Mouse (Mus musculus) kidney, adult 18-20 months (tissue): ENCODE data around the gene Ggta1.

Experiments used
- DNase-seq: peaks from one replicate; pipeline ENCODE4 v3.0.0; 2021

Gene Ggta1

DNA sequence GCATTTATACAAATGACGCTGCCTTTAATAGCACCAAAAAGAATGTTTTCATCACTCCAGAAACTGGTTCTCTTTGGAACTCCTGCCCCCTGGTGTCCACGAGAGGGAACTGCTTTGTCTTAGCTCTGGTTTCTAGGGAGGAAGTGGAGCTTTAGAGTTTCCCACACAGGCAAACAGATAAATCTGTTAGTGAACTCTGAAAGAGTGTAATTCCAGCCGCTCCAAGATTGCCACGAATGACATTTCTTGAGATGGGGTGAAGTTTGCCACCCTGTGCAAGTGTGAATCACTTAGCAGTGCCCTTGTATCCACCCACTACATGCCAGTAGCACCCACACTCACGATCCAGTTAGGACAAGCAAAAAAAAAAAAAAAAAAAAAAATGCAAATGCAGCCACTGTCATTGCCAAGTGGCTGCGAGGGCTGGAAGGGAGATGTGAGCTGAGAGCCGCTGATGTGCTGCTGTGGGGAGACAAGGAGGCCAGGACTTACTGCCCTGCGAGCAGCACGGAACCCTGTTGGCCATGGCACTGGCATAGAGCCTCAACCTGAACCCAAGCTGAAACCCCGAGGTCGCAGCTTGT lies 65.3 kb downstream of the Ggta1 start:
- peak; percentile 71 for DNase-seq

DNA sequence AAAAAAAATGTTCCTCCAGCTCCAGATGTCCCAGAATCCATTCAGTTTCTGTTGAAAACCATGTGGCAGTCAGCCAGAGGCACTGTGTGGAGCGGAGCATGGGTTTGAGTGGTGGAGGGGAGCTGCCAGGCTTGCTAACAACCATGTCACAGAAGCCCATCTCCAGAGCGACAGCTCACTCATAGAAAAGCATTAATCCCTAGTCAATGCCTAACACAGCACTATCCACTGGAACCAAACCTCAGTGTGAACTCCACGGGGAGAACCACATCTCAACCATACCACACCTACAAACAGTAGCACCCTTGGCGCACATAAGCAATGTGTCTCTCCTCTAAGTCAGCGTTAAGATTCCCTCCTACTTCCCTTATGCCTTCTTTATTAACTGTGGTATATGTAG lies 65.9 kb downstream of the Ggta1 start, which contains the start of gene 4930402F06Rik:
Gene 4930402F06Rik, minus strand, starts transcription at position 80 of the 400 bp plus-strand sequence.
- DNase-seq: no peak

DNA sequence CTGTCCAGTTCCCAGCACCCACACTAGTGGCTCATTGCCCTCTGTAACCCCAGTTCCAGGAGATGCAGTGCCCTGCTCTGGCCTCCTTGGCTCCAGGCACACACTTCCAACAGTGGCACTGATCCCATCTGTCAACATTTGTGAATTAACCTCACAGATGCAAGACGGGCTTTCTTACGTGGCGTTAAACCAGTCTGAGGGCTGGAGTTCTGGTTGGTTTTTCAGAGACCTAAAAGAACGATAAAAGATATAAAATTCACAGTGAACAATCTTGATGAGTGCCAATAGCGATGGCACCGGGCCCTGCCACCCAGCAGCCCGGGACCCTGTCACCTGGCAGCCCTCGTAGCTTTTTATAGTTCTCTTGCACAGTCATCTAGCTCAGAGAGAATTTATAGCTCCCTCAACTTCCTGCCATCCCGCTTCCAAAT lies 77.6 kb downstream of the Ggta1 start:
- no peak for DNase-seq

DNA sequence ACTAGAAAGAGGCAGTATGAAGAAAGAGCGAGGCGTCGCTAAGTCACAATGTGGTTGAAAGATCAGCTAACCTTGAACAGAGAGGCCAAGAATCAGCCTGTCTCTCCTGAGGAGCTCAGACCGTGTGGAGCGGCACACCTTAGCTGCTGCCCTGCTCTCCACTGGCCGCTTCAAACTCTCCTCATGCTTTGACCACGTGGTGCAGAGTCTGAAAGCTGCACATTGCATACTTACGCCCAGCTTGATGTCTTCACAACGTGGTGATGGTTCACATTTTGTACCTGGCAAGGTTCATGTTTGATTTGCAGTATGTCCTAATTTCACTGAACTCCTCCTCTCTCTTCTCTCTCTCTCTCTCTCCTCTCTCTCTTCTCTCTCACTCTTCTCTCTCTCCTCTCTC lies 83.7 kb downstream of the Ggta1 start:
- no peak for DNase-seq

DNA sequence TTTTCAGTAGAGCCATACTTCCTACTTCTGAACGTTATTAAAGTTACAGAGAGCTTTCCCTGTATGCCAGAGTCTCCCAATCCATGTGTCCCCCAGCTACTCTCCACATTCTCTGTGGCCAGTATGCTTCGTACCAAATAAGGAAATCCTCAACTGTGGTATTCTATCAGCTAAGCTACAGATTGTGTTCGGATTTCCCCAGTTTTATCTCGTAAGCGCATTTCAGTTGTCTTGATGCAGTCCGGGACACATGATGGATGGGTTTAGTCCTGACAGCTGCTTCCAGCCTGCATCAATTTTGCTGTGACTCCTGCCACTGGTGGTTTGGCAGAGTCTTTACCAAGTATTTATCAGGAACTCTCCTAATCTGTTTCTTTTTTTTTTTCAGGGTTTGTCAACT lies 85.4 kb downstream of the Ggta1 start:
- DNase-seq: no peak

DNA sequence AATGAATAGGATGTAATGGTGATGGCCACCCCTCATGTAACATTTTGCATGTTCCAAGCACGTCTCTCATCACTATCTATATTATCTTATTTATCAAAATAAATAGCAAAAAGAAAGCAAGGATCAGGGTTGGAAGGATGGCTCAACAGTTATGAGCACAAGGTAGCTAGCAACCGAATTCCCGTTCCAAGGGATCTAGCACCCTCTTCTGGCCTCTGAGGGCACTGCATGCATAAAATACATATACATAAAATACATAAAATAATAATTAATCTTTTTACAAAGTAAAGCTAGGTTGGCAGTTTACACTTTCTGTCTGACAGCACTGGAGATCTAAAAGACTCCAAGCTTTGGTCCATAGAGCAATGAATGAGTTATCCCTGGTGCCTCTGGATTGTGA lies 90.0 kb downstream of the Ggta1 start:
- DNase-seq: peak; percentile 19

DNA sequence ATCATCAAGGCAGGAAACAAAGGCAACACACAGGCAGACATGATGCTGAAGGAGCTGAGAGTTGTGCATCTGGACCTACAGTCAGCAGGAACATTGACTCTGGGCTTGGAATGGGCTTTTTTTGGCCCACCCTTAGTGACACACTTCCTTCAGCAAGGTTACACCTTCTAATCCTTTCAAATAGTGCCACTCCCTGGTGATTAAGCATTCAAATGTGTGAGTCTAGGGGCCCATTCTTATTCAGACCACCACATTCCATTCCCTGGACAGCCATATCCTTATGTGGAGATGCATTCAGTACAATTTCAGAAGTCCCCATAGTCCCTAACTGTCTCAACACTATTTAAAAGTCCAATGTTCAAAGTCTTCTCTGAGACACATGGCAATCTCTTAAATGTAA lies 92.3 kb downstream of the Ggta1 start:
- no peak for DNase-seq

DNA sequence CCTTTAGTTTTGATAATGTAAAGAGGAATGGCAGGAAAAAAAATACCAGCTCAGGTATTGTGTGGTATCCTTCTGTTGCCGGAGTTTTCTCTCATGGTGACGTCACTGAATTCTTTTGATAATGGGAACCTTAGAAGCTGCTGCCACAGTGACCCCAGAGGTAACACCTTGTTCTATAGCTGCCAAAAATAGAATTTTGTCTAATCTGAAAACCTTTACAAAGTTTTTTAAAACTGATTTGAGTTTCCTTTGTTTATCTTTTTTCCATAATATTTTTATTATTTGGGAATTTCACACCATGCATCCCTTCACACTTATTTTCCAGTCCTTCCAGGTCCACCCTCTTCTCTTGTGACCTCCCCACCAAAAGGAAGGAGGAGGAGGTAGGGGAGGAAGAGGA lies 95.4 kb downstream of the Ggta1 start, which contains the start of gene 4930568D16Rik:
Gene 4930568D16Rik, minus strand, starts transcription at position 101 of the 400 bp plus-strand sequence.
- no peak for DNase-seq
